Mouse (Mus musculus) stomach, postnatal 0 days (tissue): ENCODE results near the gene Gm17622. TPM values are rescaled to one million over a fixed set of nuclear protein-coding genes. Genes with fewer than 3 reads are reported as not detected.

Source experiments
- ATAC-seq: fragments of 200-750 bp; cut with Nextera tagmentation; 2 replicates; pipeline ENCODE4 v1.8.0; 2017; ENCODE audit not compliant: low FRiP score, low TSS enrichment
- DNase-seq: peaks from one replicate; pipeline ENCODE4 v3.0.0-alpha.2; 2016; ENCODE audit warnings: low spot score
- H3K27ac ChIP-seq: fragments of 300-500 bp; sonication (generic); replicated peaks from 2 replicates; pipeline ENCODE4 v1.5.1; 2014; ENCODE audit warnings: mild to moderate bottlenecking, control low read depth
- H3K27me3 ChIP-seq: fragments of 300-500 bp; sonication (generic); 2 replicates; pipeline ENCODE4 v1.6.1; 2014; ENCODE audit warnings: low read length; ENCODE audit not compliant: control insufficient read depth, insufficient read depth
- H3K36me3 ChIP-seq: fragments of 300-500 bp; sonication (generic); 2 replicates; pipeline ENCODE4 v1.6.1; 2014; ENCODE audit warnings: low read length, mixed read lengths; ENCODE audit not compliant: control insufficient read depth, insufficient read depth
- H3K4me1 ChIP-seq: fragments of 300-500 bp; sonication (generic); replicated peaks from 2 replicates; pipeline ENCODE4 v1.6.1; 2014; ENCODE audit warnings: antibody characterized with exemption; ENCODE audit not compliant: control insufficient read depth, insufficient read depth
- H3K4me2 ChIP-seq: fragments of 300-500 bp; sonication (generic); replicated peaks from 2 replicates; pipeline ENCODE4 v1.6.1; 2014; ENCODE audit warnings: low read depth, mild to moderate bottlenecking, control low read depth, moderate library complexity
- H3K4me3 ChIP-seq: fragments of 300-500 bp; sonication (generic); 2 replicates; pipeline ENCODE4 v1.5.1; 2014; ENCODE audit warnings: low read depth, low read length, control low read depth
- H3K9ac ChIP-seq: fragments of 300-500 bp; sonication (generic); 2 replicates; pipeline ENCODE4 v1.6.1; 2014; ENCODE audit warnings: mild to moderate bottlenecking, low read length, control low read depth, mixed read lengths
- H3K9me3 ChIP-seq: fragments of 300-500 bp; sonication (generic); 2 replicates; pipeline ENCODE4 v1.6.1; 2016; ENCODE audit warnings: low read length; ENCODE audit not compliant: control insufficient read depth
- CTCF ChIP-seq: IDR thresholded peaks from 2 replicates; pipeline ENCODE4 v1.5.1; 2016; ENCODE audit warnings: antibody characterized with exemption, low read depth, mild to moderate bottlenecking, moderate library complexity
- EP300 ChIP-seq: optimal IDR thresholded peaks from 2 replicates; pipeline ENCODE3; 2016; ENCODE audit warnings: antibody characterized with exemption
- WGBS: fragments of 180-500 bp; shearing (Covaris S2); extraction: QIAGEN DNeasy Blood & Tissue Kit; methylation state at CpG from one replicate; pipeline ENCODE4 v1.1.7; 2014; 5-methylcytosine and 5-hydroxymethylcytosine counted together
- polyA plus RNA-seq: library from polyadenylated mRNA; unstranded; fragments of >200 nt; fragmentation: Nextera tagmentation; extraction: Ambion mirVana; gene quantifications from 2 replicates; pipeline ENCODE4 v1.2.1, GENCODE M21; 2015

The Gm17622 gene
- polyA plus RNA-seq, 1 experiment from 2014 or later, result not detected

- Histone ChIP-seq H3K27ac (no peak overlapping the region), H3K4me3 (no peak overlapping the region), H3K4me2 (no peak overlapping the region), H3K9me3 (no peaks in the 10 kb centered on the region), H3K36me3 (no peaks in the 10 kb centered on the region), H3K27me3 (no peaks in the 10 kb centered on the region), H3K9ac (no peak overlapping the region), H3K4me1 (no peaks in the 10 kb centered on the region; the same call in 1 of the 2 replicates)
- DNase-seq (no peak), ATAC-seq (no peak)
- no peak for TF ChIP-seq CTCF
- TF ChIP-seq EP300, result no peak
- WGBS, result 86% methylated on average over 3 of the region's 3 CpGs
Observed at GRCm38 (mm10) chr13:96527022-96527421, 36.5 kb downstream of the Gm17622 start.

GRCm38 (mm10) chr13:96527856-96528255, 37.3 kb downstream of the Gm17622 start:
- Histone ChIP-seq H3K4me2 (no peak overlapping the region), H3K36me3 (no peaks in the 10 kb centered on the region), H3K9ac (no peak overlapping the region), H3K9me3 (no peaks in the 10 kb centered on the region), H3K4me1 (no peaks in the 10 kb centered on the region; the same call in 1 of the 2 replicates), H3K27ac (no peak overlapping the region), H3K27me3 (no peaks in the 10 kb centered on the region), H3K4me3 (no peak overlapping the region)
- TF ChIP-seq EP300 (no peak), CTCF (no peak)
- ATAC-seq, result no peak
- 85% methylated on average over 11 of the region's 11 CpGs for WGBS
- no peak for DNase-seq

DNA sequence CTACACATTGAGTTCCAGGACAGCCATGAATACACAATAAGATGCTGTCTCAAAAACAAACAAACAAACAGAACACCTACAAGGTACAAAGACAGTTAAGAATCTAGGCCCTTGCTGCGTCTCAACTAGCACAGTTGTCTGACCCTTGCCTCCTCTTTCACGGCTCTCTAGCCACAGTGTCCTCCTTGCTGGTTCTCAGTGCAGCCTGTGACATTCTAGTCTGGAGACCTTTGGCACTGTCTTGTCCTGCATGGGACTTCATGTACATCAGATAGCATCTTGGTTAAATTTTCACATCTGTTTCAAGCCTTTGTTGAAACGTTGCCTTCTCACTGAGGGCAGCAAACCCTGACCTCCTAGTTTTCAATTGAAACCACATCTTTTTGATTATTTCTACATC, 38.2 kb downstream of the Gm17622 start:
- Histone ChIP-seq H3K9ac (no peak overlapping the region), H3K4me1 (no peaks in the 10 kb centered on the region; the same call in 1 of the 2 replicates), H3K9me3 (no peaks in the 10 kb centered on the region), H3K27me3 (no peaks in the 10 kb centered on the region), H3K4me2 (no peak overlapping the region), H3K27ac (no peak overlapping the region), H3K36me3 (no peaks in the 10 kb centered on the region), H3K4me3 (no peak overlapping the region)
- ATAC-seq (no peak), DNase-seq (no peak)
- 90% methylated on average over 3 of the region's 3 CpGs for WGBS
- TF ChIP-seq CTCF, result no peak
- TF ChIP-seq EP300, result no peak

- no peak for ATAC-seq
Observed at GRCm38 (mm10) chr13:96529542-96529941, 39.0 kb downstream of the Gm17622 start.

GRCm38 (mm10) chr13:96530064-96530463, 39.5 kb downstream of the Gm17622 start:
- no peak overlapping the region for H3K4me2 ChIP-seq
- H3K27me3 ChIP-seq, result no peaks in the 10 kb centered on the region
- no peaks in the 10 kb centered on the region for H3K36me3 ChIP-seq
- H3K4me3 ChIP-seq, result no peak overlapping the region
- no peak for DNase-seq
- no peaks in the 10 kb centered on the region; the same call in 1 of the 2 replicates for H3K4me1 ChIP-seq
- TF ChIP-seq EP300 (no peak), CTCF (no peak)
- ATAC-seq, result no peak
- no peaks in the 10 kb centered on the region for H3K9me3 ChIP-seq
- WGBS, result 90% methylated on average over 9 of the region's 9 CpGs
- H3K27ac ChIP-seq, result no peak overlapping the region
- H3K9ac ChIP-seq, result no peak overlapping the region

More at GRCm38 (mm10) chr13:96529542-96529941, 39.0 kb downstream of the Gm17622 start:
- Histone ChIP-seq H3K4me3 (no peak overlapping the region), H3K4me1 (no peaks in the 10 kb centered on the region; the same call in 1 of the 2 replicates), H3K27ac (no peak overlapping the region), H3K27me3 (no peaks in the 10 kb centered on the region), H3K36me3 (no peaks in the 10 kb centered on the region), H3K9ac (no peak overlapping the region), H3K9me3 (no peaks in the 10 kb centered on the region), H3K4me2 (no peak overlapping the region)
- TF ChIP-seq EP300 (no peak), CTCF (no peak)
- 94% methylated on average over 3 of the region's 3 CpGs for WGBS
- DNase-seq, result no peak

GRCm38 (mm10) chr13:96532176-96532575, 41.6 kb downstream of the Gm17622 start:
- Histone ChIP-seq H3K27ac (no peak overlapping the region), H3K27me3 (no peaks in the 10 kb centered on the region), H3K4me1 (no peaks in the 10 kb centered on the region; the same call in 1 of the 2 replicates), H3K4me3 (no peak overlapping the region), H3K36me3 (no peaks in the 10 kb centered on the region), H3K9me3 (no peaks in the 10 kb centered on the region), H3K4me2 (no peak overlapping the region), H3K9ac (no peak overlapping the region)
- TF ChIP-seq CTCF (no peak), EP300 (no peak)
- no peak for DNase-seq
- no peak for ATAC-seq
- WGBS, result 91% methylated on average over 6 of the region's 6 CpGs
